Comparison of ENCODE assay signal across 11 mouse cellular contexts in genomic region chr5:143301296-143301695, GRCm38 (mm10). TPM values are rescaled to one million over a fixed set of nuclear protein-coding genes. Genes with fewer than 3 reads are reported as not detected.
DNase-seq lines count a peak whose midpoint lies in the region; ATAC-seq and TF ChIP-seq lines count a peak whose summit lies in the region.
"Had no signal": no experiment of that assay in that cellular context is flagged by ENCODE, and none has a peak within 500 bp of the region (broad histone marks: within the 10 kb centered on the region; RNA-seq: fewer than 3 reads in every experiment).

No protein-coding gene starts in this region.

- H3K36me3 ChIP-seq in testis, adult 2 months (ENCODE audit: control insufficient read depth, insufficient read depth, low read length), result no peaks in the 10 kb centered on the region

- peak; percentile 18 for DNase-seq in CD4-positive, CD25-positive, alpha-beta regulatory T cell, adult 2 months (ENCODE audit: low read depth, low spot score)
- peak; percentile 16 for DNase-seq in kidney, postnatal 14 days
- DNase-seq in kidney, adult 9 months, result no peak
- DNase-seq in testis, postnatal 10 days (ENCODE audit: low spot score), result no peak
- DNase-seq in right cerebral cortex, adult 18-20 months, result no peak

- no peak for TF ChIP-seq POLR2A in testis, adult 2 months (IDR thresholded peaks at IDR 0.05; ENCODE audit: control insufficient read depth, low read depth, low read length)

- no peak overlapping the region for H3K4me3 ChIP-seq in testis, adult 2 months (ENCODE audit: control insufficient read depth, low read depth, low read length)
- H3K4me3 ChIP-seq: limb, embryonic 12.5 days had no signal

- no peaks in the 10 kb centered on the region for H3K4me1 ChIP-seq in testis, adult 2 months (ENCODE audit: control insufficient read depth, insufficient read depth, low read length)
- H3K4me1 ChIP-seq: limb, embryonic 12.5 days had no signal

- H3K27me3 ChIP-seq in testis, adult 2 months (ENCODE audit: control insufficient read depth, insufficient read depth, low read length), result no peaks in the 10 kb centered on the region
- H3K27me3 ChIP-seq: limb, embryonic 12.5 days had no signal

- ATAC-seq in CD4-positive, CD25-positive, alpha-beta regulatory T cell, adult 4 months, result no peak
- ATAC-seq in megakaryocyte-erythroid progenitor cell, adult 5-6 weeks (replicated peaks; ENCODE audit: low FRiP score, low TSS enrichment, poor library complexity, severe bottlenecking), result peak; percentile 72
- ATAC-seq: midbrain, embryonic 16.5 days had no signal

- no peak overlapping the region for H3K27ac ChIP-seq in testis, adult 2 months (ENCODE audit: control insufficient read depth, insufficient read depth, low read depth, low read length)
- H3K27ac ChIP-seq: limb, embryonic 12.5 days had no signal

- TF ChIP-seq CTCF in testis, adult 2 months (IDR thresholded peaks at IDR 0.05; ENCODE audit: control insufficient read depth, insufficient read depth, insufficient replicate concordance, low read depth, low read length), result peak; percentile 6; the same call in 1 of the 2 replicates

RNA-seq across cellular contexts. Expression of gene Zfp853, which starts 7.9 kb away (rescaled TPM):
- polyA plus RNA-seq in CD4-positive, CD25-positive, alpha-beta regulatory T cell, adult 4 months (2017; shearing (Covaris generic)), result not detected
- 0.13 TPM in 1 of 2 replicates, not detected in the other for polyA plus RNA-seq in testis, adult 2 months (2012; rRNA removed)
- not detected in 2 replicates for total RNA-seq in megakaryocyte-erythroid progenitor cell, adult 5-6 weeks (2014; fragmentation: Nextera tagmentation)
- not detected in 2 replicates for total RNA-seq in megakaryocyte-erythroid progenitor cell, adult 5-6 weeks (2017)
- total RNA-seq: gastrocnemius, adult 8-10 months had no signal

RNA-seq across cellular contexts. Expression of gene E130309D02Rik, which starts 13.9 kb away (rescaled TPM):
- 1 to 10 TPM; 5.1 to 7.5 TPM for polyA plus RNA-seq in CD4-positive, CD25-positive, alpha-beta regulatory T cell, adult 4 months (2017; shearing (Covaris generic))
- 19.6 and 21.2 TPM in 2 replicates for polyA plus RNA-seq in testis, adult 2 months (2012; rRNA removed)
- total RNA-seq in megakaryocyte-erythroid progenitor cell, adult 5-6 weeks (2014; fragmentation: Nextera tagmentation), result 60.6 and 64.4 TPM in 2 replicates
- 10.5 and 23.6 TPM in 2 replicates for total RNA-seq in megakaryocyte-erythroid progenitor cell, adult 5-6 weeks (2017)

RNA-seq across cellular contexts. Expression of gene Zdhhc4, which starts 27.8 kb away (rescaled TPM):
- 100 to 1,000 TPM in 1 of 2 experiments, 10 to 100 TPM in 1; 54.0 to 104 TPM for polyA plus RNA-seq in CD4-positive, CD25-positive, alpha-beta regulatory T cell, adult 4 months (2017; shearing (Covaris generic))
- 390 and 402 TPM in 2 replicates for polyA plus RNA-seq in testis, adult 2 months (2012; rRNA removed)
- 70.6 and 74.5 TPM in 2 replicates for total RNA-seq in megakaryocyte-erythroid progenitor cell, adult 5-6 weeks (2014; fragmentation: Nextera tagmentation)
- 23.2 and 40.8 TPM in 2 replicates for total RNA-seq in megakaryocyte-erythroid progenitor cell, adult 5-6 weeks (2017)

RNA-seq across cellular contexts. Expression of gene Zfp316, which starts 31.5 kb away (rescaled TPM):
- under 1 TPM; 0.19 to 0.35 TPM for polyA plus RNA-seq in CD4-positive, CD25-positive, alpha-beta regulatory T cell, adult 4 months (2017; shearing (Covaris generic))
- 2.0 and 2.2 TPM in 2 replicates for polyA plus RNA-seq in testis, adult 2 months (2012; rRNA removed)
- total RNA-seq in megakaryocyte-erythroid progenitor cell, adult 5-6 weeks (2014; fragmentation: Nextera tagmentation), result 3.5 and 4.4 TPM in 2 replicates
- 2.8 and 3.7 TPM in 2 replicates for total RNA-seq in megakaryocyte-erythroid progenitor cell, adult 5-6 weeks (2017)

RNA-seq across cellular contexts. Expression of gene Grid2ip, which starts 55.8 kb away (rescaled TPM):
- polyA plus RNA-seq in CD4-positive, CD25-positive, alpha-beta regulatory T cell, adult 4 months (2017; shearing (Covaris generic)), result not detected
- polyA plus RNA-seq in testis, adult 2 months (2012; rRNA removed), result 0.05 TPM in 2 replicates
- not detected in 2 replicates for total RNA-seq in megakaryocyte-erythroid progenitor cell, adult 5-6 weeks (2014; fragmentation: Nextera tagmentation)
- not detected in 2 replicates for total RNA-seq in megakaryocyte-erythroid progenitor cell, adult 5-6 weeks (2017)
- total RNA-seq: gastrocnemius, adult 8-10 months had no signal

Comparison
In these comparisons a context has a peak if more than half of its experiments do, and no peak if none do; other contexts are left out.
1. DNase-seq: peak in CD4-positive, CD25-positive, alpha-beta regulatory T cell, adult 2 months (single experiment) and kidney, postnatal 14 days (single experiment); none in kidney, adult 9 months (single experiment), testis, postnatal 10 days (single experiment) and right cerebral cortex, adult 18-20 months (single experiment).